Mouse (Mus musculus) limb, embryonic 11.5 days (tissue): ENCODE measurements around the gene Prps2. TPM values are rescaled to one million over a fixed set of nuclear protein-coding genes. Genes with fewer than 3 reads are reported as not detected.
"Not testable (repeated sequence)": the region's sequence is repeated elsewhere in the genome, so short reads cannot be mapped to it uniquely, and the experiment has no call there.

Experiments
- ATAC-seq: fragments of 200-750 bp; cut with Nextera tagmentation; 2 replicates; pipeline ENCODE4 v1.8.0; 2017; ENCODE audit warnings: low read depth; ENCODE audit not compliant: insufficient number of reproducible peaks, low FRiP score, low TSS enrichment
- DNase-seq: peaks from one replicate; pipeline ENCODE4 v3.0.0-alpha.2; 2015; ENCODE audit warnings: low spot score
- H3K27ac ChIP-seq: fragments of 300-500 bp; sonication (generic); replicated peaks from 2 replicates; pipeline ENCODE4 v1.5.1; 2014; ENCODE audit warnings: low read depth, mild to moderate bottlenecking, low read length
- H3K27me3 ChIP-seq: fragments of 300-500 bp; sonication (generic); 2 replicates; pipeline ENCODE4 v1.6.1; 2014; ENCODE audit warnings: mild to moderate bottlenecking, low read length, mixed read lengths; ENCODE audit not compliant: control insufficient read depth, insufficient read depth
- H3K36me3 ChIP-seq: fragments of 300-500 bp; sonication (generic); 2 replicates; pipeline ENCODE4 v1.6.1; 2014; ENCODE audit warnings: mild to moderate bottlenecking, low read length, moderate library complexity, mixed read lengths; ENCODE audit not compliant: control insufficient read depth, insufficient read depth
- H3K4me1 ChIP-seq: fragments of 300-500 bp; sonication (generic); 2 replicates; pipeline ENCODE4 v1.6.1; 2014; ENCODE audit warnings: low read length, mixed read lengths; ENCODE audit not compliant: control insufficient read depth, insufficient read depth
- H3K4me2 ChIP-seq: fragments of 300-500 bp; sonication (generic); 2 replicates; pipeline ENCODE4 v1.6.1; 2014; ENCODE audit warnings: low read depth, mild to moderate bottlenecking, moderate library complexity; ENCODE audit not compliant: severe bottlenecking
- H3K4me3 ChIP-seq: fragments of 300-500 bp; sonication (generic); 2 replicates; pipeline ENCODE4 v1.5.1; 2014; ENCODE audit warnings: low read depth, low read length
- H3K9ac ChIP-seq: fragments of 300-500 bp; sonication (generic); 2 replicates; pipeline ENCODE4 v1.6.1; 2014; ENCODE audit warnings: mild to moderate bottlenecking, low read length
- H3K9me3 ChIP-seq: fragments of 300-500 bp; sonication (generic); 2 replicates; pipeline ENCODE4 v1.6.1; 2016; ENCODE audit warnings: low read length; ENCODE audit not compliant: control insufficient read depth
- WGBS: fragments of 180-500 bp; shearing (Covaris S2); extraction: QIAGEN DNeasy Blood & Tissue Kit; methylation state at CpG from one replicate; pipeline ENCODE4 v1.1.7; 2014; 5-methylcytosine and 5-hydroxymethylcytosine counted together
- polyA plus RNA-seq: library from polyadenylated mRNA; unstranded; fragments of >200 nt; fragmentation: Nextera tagmentation; extraction: Ambion mirVana; gene quantifications from 2 replicates; pipeline ENCODE4 v1.2.1, GENCODE M21; 2014

Gene Prps2
- 14.2 and 16.7 TPM in 2 replicates for polyA plus RNA-seq

GRCm38 (mm10) chrX:167382047-167382853, at the start of gene Prps2:
Gene Prps2, minus strand, starts transcription at chrX:167382749.
- Histone ChIP-seq H3K4me3 (peak within 1 kb of the TSS; percentile 50), H3K9ac (peak within 1 kb of the TSS; percentile 61), H3K4me2 (peak within 1 kb of the TSS; percentile 68), H3K9me3 (no peaks in the 10 kb centered on the region), H3K27me3 (peaks cover 18% of the 10 kb centered on the region), H3K4me1 (no peaks in the 10 kb centered on the region), H3K27ac (no peak within 1 kb of the TSS), H3K36me3 (no peaks in the 10 kb centered on the region)
- peak; percentile 60 for DNase-seq
- 23% methylated on average over 44 of the region's 47 CpGs for WGBS
- peak; percentile 81 for ATAC-seq

- no peak for DNase-seq
- H3K36me3 ChIP-seq: no peaks in the 10 kb centered on the region
- no peaks in the 10 kb centered on the region for H3K27me3 ChIP-seq
- no peak overlapping the region for H3K4me2 ChIP-seq
- no peak for ATAC-seq
- H3K27ac ChIP-seq: no peak overlapping the region
- H3K4me3 ChIP-seq: no peak overlapping the region
- H3K4me1 ChIP-seq: no peaks in the 10 kb centered on the region
- 50% methylated on average over 1 of the region's 1 CpGs for WGBS
- H3K9me3 ChIP-seq: no peaks in the 10 kb centered on the region
- H3K9ac ChIP-seq: no peak overlapping the region
Observed at GRCm38 (mm10) chrX:167417654-167418053, 35.1 kb upstream of the Prps2 start.

DNA sequence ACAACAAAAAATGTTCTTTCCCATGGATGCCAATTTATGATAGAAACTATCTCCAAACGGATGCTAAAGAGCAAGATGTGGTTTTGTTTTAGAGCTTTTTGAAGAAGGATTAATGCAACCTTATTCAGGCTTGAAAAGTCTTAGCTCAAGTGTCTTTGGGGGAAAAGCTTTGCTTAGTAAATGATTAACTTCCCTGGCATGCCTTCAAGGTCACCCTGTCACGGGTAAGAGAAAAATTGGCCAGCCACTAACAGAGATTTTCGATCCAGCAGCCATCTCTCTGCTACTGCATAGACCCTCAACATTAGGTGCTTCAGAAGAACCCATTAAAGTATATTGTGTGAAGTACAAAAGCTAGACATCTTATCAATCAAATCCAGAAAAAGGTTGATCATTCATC, 12.4 kb upstream of the Prps2 start:
- no peak overlapping the region for H3K9ac ChIP-seq
- H3K27me3 ChIP-seq: no peaks in the 10 kb centered on the region
- no peak for ATAC-seq
- 72% methylated on average over 3 of the region's 3 CpGs for WGBS
- no peaks in the 10 kb centered on the region for H3K4me1 ChIP-seq
- H3K4me3 ChIP-seq: no peak overlapping the region
- no peak for DNase-seq
- no peak overlapping the region for H3K27ac ChIP-seq
- no peaks in the 10 kb centered on the region for H3K9me3 ChIP-seq
- H3K36me3 ChIP-seq: no peaks in the 10 kb centered on the region
- H3K4me2 ChIP-seq: no peak overlapping the region

GRCm38 (mm10) chrX:167386647-167387046, 4.1 kb upstream of the Prps2 start:
- H3K36me3 ChIP-seq: no peaks in the 10 kb centered on the region
- no peak for ATAC-seq
- WGBS: 48% methylated on average over 1 of the region's 1 CpGs
- no peak overlapping the region for H3K27ac ChIP-seq
- no peaks in the 10 kb centered on the region for H3K4me1 ChIP-seq
- H3K9me3 ChIP-seq: no peaks in the 10 kb centered on the region
- no peak for DNase-seq
- H3K9ac ChIP-seq: no peak overlapping the region
- H3K4me2 ChIP-seq: no peak overlapping the region
- peaks cover 14% of the 10 kb centered on the region for H3K27me3 ChIP-seq
- H3K4me3 ChIP-seq: no peak overlapping the region

DNA sequence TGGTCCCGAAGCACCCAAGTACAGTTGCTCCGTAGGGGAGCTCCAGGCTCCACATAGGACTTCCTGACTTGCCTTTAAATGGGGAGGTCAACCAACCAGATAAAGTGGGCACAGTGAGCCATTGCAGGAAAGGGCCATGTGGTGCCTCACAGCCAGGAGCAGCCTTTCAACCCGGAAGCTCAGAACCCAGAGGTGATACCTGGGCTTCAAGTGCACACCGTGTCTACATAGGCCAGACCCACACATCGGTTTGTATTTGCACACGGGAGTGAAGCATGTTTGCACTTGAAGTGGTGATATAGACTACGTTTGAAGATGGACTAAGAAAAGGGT, 271 bp upstream of the Prps2 start:
- Histone ChIP-seq H3K4me2 (peak overlapping the region; percentile 68), H3K27me3 (peaks cover 18% of the 10 kb centered on the region), H3K36me3 (no peaks in the 10 kb centered on the region), H3K4me1 (no peaks in the 10 kb centered on the region), H3K9ac (no peak overlapping the region), H3K4me3 (peak overlapping the region; percentile 50), H3K27ac (no peak overlapping the region), H3K9me3 (no peaks in the 10 kb centered on the region)
- ATAC-seq (no peak; the same call in 1 of the 2 replicates), DNase-seq (no peak)
- 51% methylated on average over 7 of the region's 7 CpGs for WGBS

DNA sequence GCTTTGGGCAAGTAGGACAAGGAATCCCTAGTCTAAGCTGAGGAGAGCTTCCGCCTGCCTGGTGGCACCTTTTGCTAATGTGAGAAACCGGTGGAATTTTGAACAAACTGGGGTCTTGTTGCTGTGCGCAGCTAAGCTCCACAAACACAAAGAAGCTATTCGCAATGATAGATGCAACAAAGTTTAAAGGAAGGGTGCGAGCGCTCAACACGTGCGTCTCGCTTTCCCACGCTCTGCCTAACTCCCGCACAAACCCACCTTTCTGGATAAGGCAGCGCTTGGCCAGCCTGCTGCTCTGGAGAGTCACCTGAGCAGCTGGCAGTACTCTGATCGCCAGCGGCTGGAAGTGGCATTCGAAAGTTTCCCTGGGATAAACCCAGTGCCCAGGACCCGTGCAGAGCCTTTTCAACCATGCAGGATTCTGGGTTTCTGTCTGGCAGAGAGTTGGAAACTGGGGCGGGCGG, 934 bp downstream of the Prps2 start:
- H3K4me3 ChIP-seq: peak overlapping the region; percentile 50
- H3K9ac ChIP-seq: peak overlapping the region; percentile 61
- no peaks in the 10 kb centered on the region for H3K9me3 ChIP-seq
- ATAC-seq (peak; percentile 48; the same call in 1 of the 2 replicates), DNase-seq (peak; percentile 34)
- no peak overlapping the region for H3K27ac ChIP-seq
- H3K36me3 ChIP-seq: no peaks in the 10 kb centered on the region
- WGBS: 30% methylated on average over 18 of the region's 18 CpGs
- peak overlapping the region; percentile 68 for H3K4me2 ChIP-seq
- no peaks in the 10 kb centered on the region for H3K4me1 ChIP-seq
- peaks cover 15% of the 10 kb centered on the region for H3K27me3 ChIP-seq

DNA sequence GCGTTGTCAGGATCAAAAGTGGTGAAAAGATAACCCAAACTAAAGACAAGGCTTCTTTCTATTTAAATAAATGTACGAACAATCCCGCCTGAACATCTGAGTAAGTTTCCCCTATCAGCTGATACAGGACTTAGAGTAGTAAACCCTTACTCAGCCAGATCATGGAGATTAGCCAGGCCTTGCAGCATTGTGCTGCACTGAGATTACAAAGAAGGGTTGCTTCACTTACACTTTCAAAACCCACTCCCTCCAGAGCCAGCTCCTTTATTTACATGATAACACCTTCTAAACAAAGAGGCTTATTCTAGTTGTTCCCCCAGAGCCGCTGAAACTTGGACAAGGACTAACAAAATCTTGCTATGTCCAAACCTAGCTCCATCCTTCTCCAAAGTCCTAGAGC, 2.5 kb downstream of the Prps2 start:
- H3K27ac ChIP-seq: no peak overlapping the region
- no peaks in the 10 kb centered on the region for H3K36me3 ChIP-seq
- no peak for ATAC-seq
- no peaks in the 10 kb centered on the region for H3K9me3 ChIP-seq
- H3K4me3 ChIP-seq: no peak overlapping the region
- H3K9ac ChIP-seq: no peak overlapping the region
- peaks cover 15% of the 10 kb centered on the region for H3K27me3 ChIP-seq
- no peak for DNase-seq
- no peaks in the 10 kb centered on the region for H3K4me1 ChIP-seq
- H3K4me2 ChIP-seq: no peak overlapping the region
- WGBS: 56% methylated on average over 4 of the region's 4 CpGs

DNA sequence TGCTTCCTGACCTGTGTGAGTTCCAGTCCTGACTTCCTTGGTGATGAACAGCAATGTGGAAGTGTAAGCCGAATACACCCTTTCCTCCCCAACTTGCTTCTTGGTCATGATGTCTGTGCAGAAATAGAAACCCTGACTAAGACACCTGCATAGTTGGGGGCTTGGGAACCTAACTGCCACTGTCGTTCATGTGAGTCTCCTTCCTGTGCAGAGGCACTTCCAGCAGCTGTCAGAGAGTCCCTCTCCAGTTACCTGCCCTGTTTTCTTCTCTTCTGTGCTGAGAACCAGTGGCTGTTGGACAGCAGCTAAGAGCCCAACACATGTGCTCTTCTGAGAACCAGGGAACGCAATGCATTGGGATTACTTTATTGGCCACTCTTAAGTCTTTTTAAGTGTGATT, 21.3 kb downstream of the Prps2 start:
- H3K4me3 ChIP-seq, H3K9me3 ChIP-seq, H3K36me3 ChIP-seq, H3K4me1 ChIP-seq, H3K9ac ChIP-seq, H3K4me2 ChIP-seq, H3K27ac ChIP-seq, DNase-seq, ATAC-seq, H3K27me3 ChIP-seq: not testable (repeated sequence)
- WGBS: 86% methylated on average over 3 of the region's 3 CpGs
